Mouse (Mus musculus) heart, embryonic 15.5 days (tissue): ENCODE data around the gene Smtnl2. TPM values are rescaled to one million over a fixed set of nuclear protein-coding genes. Genes with fewer than 3 reads are reported as not detected.

Experiments used
- ATAC-seq: fragments of 200-750 bp; cut with Nextera tagmentation; replicated peaks from 2 replicates; pipeline ENCODE4 v1.8.0; 2017; ENCODE audit warnings: low read depth, moderate TSS enrichment; ENCODE audit not compliant: insufficient number of reproducible peaks, insufficient read depth, low FRiP score
- H3K27ac ChIP-seq: fragments of 300-500 bp; sonication (generic); 2 replicates; pipeline ENCODE4 v1.5.1; 2015; ENCODE audit warnings: mild to moderate bottlenecking, inconsistent platforms
- H3K27me3 ChIP-seq: fragments of 300-500 bp; sonication (generic); 2 replicates; pipeline ENCODE4 v1.6.1; 2015; ENCODE audit warnings: inconsistent platforms
- H3K36me3 ChIP-seq: fragments of 300-500 bp; sonication (generic); 2 replicates; pipeline ENCODE4 v1.6.1; 2015; ENCODE audit warnings: mild to moderate bottlenecking, inconsistent platforms
- H3K4me1 ChIP-seq: fragments of 300-500 bp; sonication (generic); replicated peaks from 2 replicates; pipeline ENCODE4 v1.6.1; 2015; ENCODE audit warnings: inconsistent platforms
- H3K4me2 ChIP-seq: fragments of 300-500 bp; sonication (generic); 2 replicates; pipeline ENCODE4 v1.6.1; 2015; ENCODE audit warnings: inconsistent platforms, mild to moderate bottlenecking, moderate library complexity
- H3K4me3 ChIP-seq: fragments of 300-500 bp; sonication (generic); 2 replicates; pipeline ENCODE4 v1.5.1; 2015; ENCODE audit warnings: mild to moderate bottlenecking, inconsistent platforms
- H3K9ac ChIP-seq: fragments of 300-500 bp; sonication (generic); 2 replicates; pipeline ENCODE4 v1.6.1; 2015; ENCODE audit warnings: mild to moderate bottlenecking, inconsistent platforms
- H3K9me3 ChIP-seq: fragments of 300-500 bp; sonication (generic); replicated peaks from 2 replicates; pipeline ENCODE4 v1.6.1; 2016; ENCODE audit warnings: inconsistent platforms
- WGBS: fragments of 180-500 bp; shearing (Covaris S2); methylation state at CpG from one replicate; pipeline ENCODE4 v1.1.7; 2015; ENCODE audit warnings: mixed read lengths; 5-methylcytosine and 5-hydroxymethylcytosine counted together
- polyA plus RNA-seq: library from polyadenylated mRNA; unstranded; fragments of >200 nt; fragmentation: Nextera tagmentation; extraction: Ambion mirVana; gene quantifications from 2 replicates; pipeline ENCODE4 v1.2.1, GENCODE M21; 2015

Gene Smtnl2
- polyA plus RNA-seq, 1 experiment from 2014 or later, result 114 TPM

DNA sequence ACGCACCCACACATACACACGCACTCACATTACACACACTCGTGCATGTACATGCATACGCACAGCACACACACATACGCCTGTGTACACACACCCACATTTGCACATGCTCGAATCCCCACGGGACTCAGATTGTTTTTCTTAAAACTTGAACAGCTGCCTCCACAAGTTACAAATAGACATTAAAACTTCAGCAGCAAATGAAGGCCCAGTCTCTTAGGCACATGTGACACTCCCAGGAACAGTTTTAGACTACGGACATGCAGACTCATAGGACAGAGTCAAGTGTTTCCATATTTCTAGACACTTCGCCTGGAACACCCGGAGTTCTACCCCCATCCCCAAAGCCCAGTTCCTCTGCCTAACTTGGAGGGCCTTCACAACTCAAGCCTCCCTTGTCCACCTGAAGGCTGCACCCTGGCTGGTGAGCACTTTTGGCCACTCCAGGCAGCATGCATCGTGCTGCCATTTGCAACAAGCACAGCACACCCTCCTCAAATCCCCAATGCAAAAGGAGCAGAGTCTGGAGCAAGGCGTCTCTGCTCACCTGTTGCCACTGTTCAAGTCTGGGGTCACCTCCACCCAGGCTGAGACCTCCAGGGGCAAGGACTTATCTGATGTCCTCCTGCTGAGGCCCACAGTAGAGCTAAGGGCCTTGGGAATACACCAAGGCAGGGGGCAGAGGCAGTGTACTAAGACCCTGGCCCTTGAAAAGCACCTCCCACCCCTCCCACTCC, 1.7 kb downstream of the Smtnl2 start:
- Histone ChIP-seq H3K4me3 (peak overlapping the region; percentile 70), H3K27ac (peak overlapping the region; percentile 95), H3K9me3 (no peaks in the 10 kb centered on the region), H3K4me2 (peak overlapping the region; percentile 77), H3K27me3 (no peaks in the 10 kb centered on the region), H3K4me1 (peaks cover 81% of the 10 kb centered on the region), H3K9ac (peak overlapping the region; percentile 85), H3K36me3 (no peaks in the 10 kb centered on the region)
- ATAC-seq, result no peak
- 34% methylated on average over 12 of the region's 12 CpGs for WGBS

DNA sequence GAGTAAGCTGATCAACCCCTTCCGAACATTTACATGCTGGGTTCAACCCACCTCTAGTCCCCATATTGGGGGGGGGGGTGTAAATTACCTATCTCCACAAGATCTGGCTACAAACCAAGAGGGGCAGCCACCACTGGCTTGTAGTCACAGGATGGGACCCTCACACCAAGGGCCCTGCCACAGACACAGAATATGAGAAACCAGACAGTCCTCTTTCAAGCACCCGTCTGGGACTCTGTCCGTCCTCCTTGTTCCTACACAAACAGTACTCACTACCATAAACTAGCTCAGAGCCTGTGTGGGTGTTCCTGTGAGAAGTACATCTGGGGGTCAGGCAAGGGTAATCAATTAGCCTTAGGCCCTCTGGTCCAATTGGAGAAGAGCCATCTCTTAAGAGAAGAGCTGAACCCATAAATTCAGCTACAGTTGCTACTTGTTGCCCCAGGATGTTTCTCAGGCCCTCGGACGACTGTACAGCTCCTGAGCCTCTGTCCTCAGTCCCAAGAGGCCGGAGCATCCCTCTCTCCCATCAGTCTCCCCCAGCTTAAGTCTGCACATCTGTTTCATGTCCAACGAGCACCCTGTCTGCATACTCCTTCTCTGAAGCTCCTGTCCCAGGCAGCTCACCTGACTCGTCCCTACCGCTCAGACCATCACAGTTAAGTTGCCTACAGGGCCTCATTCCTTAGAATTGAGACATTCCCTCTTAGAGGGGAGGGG, 2.9 kb downstream of the Smtnl2 start:
- Histone ChIP-seq H3K27ac (peak overlapping the region; percentile 95), H3K36me3 (peaks cover 4% of the 10 kb centered on the region), H3K9me3 (no peaks in the 10 kb centered on the region), H3K4me3 (peak overlapping the region; percentile 70), H3K4me2 (peak overlapping the region; percentile 77), H3K4me1 (peaks cover 76% of the 10 kb centered on the region), H3K9ac (peak overlapping the region; percentile 85), H3K27me3 (no peaks in the 10 kb centered on the region)
- 27% methylated on average over 9 of the region's 9 CpGs for WGBS
- ATAC-seq, result no peak

DNA sequence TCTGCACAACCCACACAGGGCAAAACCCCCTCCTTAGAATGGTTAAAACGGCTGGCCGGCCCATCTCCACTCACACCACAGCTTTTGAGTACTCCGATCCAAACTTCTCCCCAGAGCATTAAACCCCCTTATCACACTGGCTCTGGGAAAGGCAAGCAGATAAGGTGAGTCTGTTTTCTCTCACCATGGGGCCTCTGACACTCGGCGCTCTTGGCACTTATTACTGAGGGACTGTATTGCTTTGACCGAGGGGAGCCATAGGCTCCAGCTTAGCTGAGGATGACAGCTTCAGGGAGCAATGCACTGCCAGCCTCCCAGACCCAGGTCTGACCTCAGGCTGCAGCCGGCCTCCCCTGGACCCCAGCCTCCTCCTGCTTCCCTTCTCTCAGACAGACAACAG, 3.9 kb downstream of the Smtnl2 start:
- H3K36me3 ChIP-seq, result peaks cover 14% of the 10 kb centered on the region
- H3K4me3 ChIP-seq, result peak overlapping the region; percentile 70
- no peaks in the 10 kb centered on the region for H3K9me3 ChIP-seq
- 8% methylated on average over 7 of the region's 7 CpGs for WGBS
- H3K4me2 ChIP-seq, result peak overlapping the region; percentile 77
- H3K27me3 ChIP-seq, result no peaks in the 10 kb centered on the region
- H3K9ac ChIP-seq, result 0 out of 2 replicates have a peak overlapping the region, but pooled peaks have one; percentile 85
- peak overlapping the region; percentile 95 for H3K27ac ChIP-seq
- H3K4me1 ChIP-seq, result peaks cover 73% of the 10 kb centered on the region
- ATAC-seq, result peak; percentile 82

DNA sequence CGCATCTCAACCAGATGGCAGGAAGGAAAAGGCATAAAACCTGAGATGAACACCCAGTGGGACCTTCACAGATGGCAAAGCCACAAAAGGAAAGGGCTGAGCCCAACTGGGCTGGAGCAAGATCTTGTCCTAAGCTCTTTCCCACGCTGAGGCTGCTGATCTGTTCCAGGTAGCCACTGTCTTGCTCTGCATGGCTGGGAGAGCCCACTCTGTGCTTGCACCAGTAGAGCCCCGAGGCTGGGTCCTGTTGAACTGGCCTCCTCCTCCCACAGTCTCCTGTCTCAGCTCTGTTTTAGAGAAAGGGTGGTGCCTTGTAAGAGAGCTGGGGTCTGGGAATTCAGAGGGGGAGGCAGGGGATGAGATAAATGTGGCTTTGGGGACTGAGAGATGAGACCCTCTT, 4.4 kb downstream of the Smtnl2 start:
- Histone ChIP-seq H3K4me2 (peak overlapping the region; percentile 77), H3K4me3 (peak overlapping the region; percentile 70), H3K36me3 (peaks cover 15% of the 10 kb centered on the region), H3K27me3 (no peaks in the 10 kb centered on the region), H3K4me1 (peaks cover 73% of the 10 kb centered on the region), H3K9ac (peak overlapping the region; percentile 37; the same call in 1 of the 2 replicates), H3K27ac (peak overlapping the region; percentile 95), H3K9me3 (no peaks in the 10 kb centered on the region)
- WGBS, result 21% methylated on average over 3 of the region's 3 CpGs
- ATAC-seq, result no peak

DNA sequence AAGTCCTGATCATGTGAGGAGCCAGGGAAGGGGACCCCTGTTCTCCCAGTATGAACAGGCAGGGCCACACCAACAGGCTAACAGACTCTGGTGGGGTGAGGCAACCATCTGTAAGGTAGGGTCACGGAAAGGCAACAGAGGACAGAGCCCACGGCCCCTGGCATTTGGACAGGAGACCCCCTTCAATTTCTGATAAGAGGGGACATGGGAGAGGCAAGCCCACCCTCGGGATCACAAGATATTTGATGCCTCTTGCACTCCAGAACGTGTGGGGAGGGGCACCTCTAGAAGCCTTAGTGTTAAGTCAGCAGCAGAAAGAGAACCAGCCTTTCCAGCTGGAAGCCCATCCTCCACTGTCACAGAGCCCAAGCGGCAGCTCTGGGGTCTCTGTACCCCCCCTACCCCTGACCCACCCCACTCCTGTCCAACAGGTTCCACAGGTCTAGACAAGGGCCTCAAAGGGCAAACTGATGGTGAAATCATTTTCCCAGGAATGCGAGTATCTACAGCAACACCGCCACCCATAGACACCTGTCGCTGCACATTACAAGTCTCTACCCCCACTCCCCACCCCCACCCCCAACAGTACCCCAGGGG, 5.3 kb downstream of the Smtnl2 start:
- Histone ChIP-seq H3K9ac (peak overlapping the region; percentile 37; the same call in 1 of the 2 replicates), H3K27me3 (no peaks in the 10 kb centered on the region), H3K36me3 (peaks cover 19% of the 10 kb centered on the region), H3K4me2 (peak overlapping the region; percentile 77), H3K27ac (peak overlapping the region; percentile 95), H3K9me3 (no peaks in the 10 kb centered on the region), H3K4me3 (peak overlapping the region; percentile 70), H3K4me1 (peaks cover 78% of the 10 kb centered on the region)
- ATAC-seq, result no peak
- 33% methylated on average over 8 of the region's 8 CpGs for WGBS

- Histone ChIP-seq H3K4me2 (peak overlapping the region; percentile 77), H3K9ac (peak overlapping the region; percentile 10; the same call in 1 of the 2 replicates)
- ATAC-seq, result no peak
Observed at GRCm38 (mm10) chr11:72405532-72405931, 6.0 kb downstream of the Smtnl2 start.

DNA sequence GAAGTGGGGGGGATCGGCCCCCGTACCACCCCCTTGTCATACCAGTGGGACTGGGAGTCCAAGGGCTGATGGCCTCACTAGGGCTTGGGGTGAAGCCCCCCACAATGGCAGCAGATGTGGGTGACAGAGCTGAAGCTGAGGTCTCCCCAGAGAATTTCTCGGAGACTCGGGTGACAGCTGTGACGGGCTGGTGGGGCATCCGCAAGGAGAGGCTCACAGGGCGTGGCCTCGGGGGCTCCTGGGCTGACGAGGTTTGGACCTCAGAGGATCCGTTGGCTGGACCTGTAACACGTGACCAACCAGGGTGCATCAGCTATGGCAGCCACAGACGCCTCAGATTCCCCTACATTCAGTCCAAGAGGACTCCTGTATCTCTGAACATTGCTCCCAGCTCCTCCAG, 8.5 kb downstream of the Smtnl2 start:
- H3K27ac ChIP-seq, result no peak overlapping the region

More at GRCm38 (mm10) chr11:72405532-72405931, 6.0 kb downstream of the Smtnl2 start:
- Histone ChIP-seq H3K27ac (peak overlapping the region; percentile 95), H3K9me3 (no peaks in the 10 kb centered on the region), H3K27me3 (no peaks in the 10 kb centered on the region), H3K4me3 (0 out of 2 replicates have a peak overlapping the region, but pooled peaks have one; percentile 70), H3K36me3 (peaks cover 25% of the 10 kb centered on the region), H3K4me1 (peaks cover 80% of the 10 kb centered on the region)
- 31% methylated on average over 4 of the region's 4 CpGs for WGBS

DNA sequence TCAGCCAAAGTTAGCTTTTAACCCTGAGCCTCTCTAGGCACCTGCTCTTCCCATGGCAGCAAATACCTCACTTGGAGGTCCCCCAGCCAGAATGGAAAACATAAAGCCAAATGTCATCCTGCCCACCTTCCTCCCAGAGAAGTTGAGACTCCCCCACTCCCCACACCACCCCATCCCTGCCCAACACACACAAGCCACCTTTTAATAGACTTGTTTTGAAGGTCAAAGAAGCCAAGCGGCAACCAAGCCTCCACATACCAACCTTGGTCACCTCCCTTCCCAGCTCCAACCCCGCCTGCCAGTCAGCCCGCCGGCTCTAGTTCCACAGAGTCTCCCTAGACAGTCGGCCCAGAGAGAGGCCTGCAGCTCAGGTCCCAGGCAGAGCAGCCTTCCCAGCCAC, 9.5 kb downstream of the Smtnl2 start:
- Histone ChIP-seq H3K4me2 (no peak overlapping the region), H3K27me3 (no peaks in the 10 kb centered on the region), H3K36me3 (peaks cover 43% of the 10 kb centered on the region), H3K27ac (peak overlapping the region; percentile 43), H3K4me3 (no peak overlapping the region), H3K4me1 (peaks cover 76% of the 10 kb centered on the region), H3K9ac (no peak overlapping the region), H3K9me3 (no peaks in the 10 kb centered on the region)
- WGBS, result 43% methylated on average over 5 of the region's 5 CpGs
- ATAC-seq, result no peak

More for the DNA sequence above, 8.5 kb downstream of the Smtnl2 start:
- Histone ChIP-seq H3K4me3 (no peak overlapping the region), H3K9ac (no peak overlapping the region), H3K4me1 (peaks cover 74% of the 10 kb centered on the region), H3K4me2 (no peak overlapping the region), H3K9me3 (no peaks in the 10 kb centered on the region), H3K27me3 (no peaks in the 10 kb centered on the region), H3K36me3 (peaks cover 43% of the 10 kb centered on the region)
- 87% methylated on average over 12 of the region's 12 CpGs for WGBS
- no peak for ATAC-seq

- Histone ChIP-seq H3K36me3 (peaks cover 43% of the 10 kb centered on the region), H3K27me3 (no peaks in the 10 kb centered on the region), H3K9me3 (no peaks in the 10 kb centered on the region), H3K27ac (no peak overlapping the region), H3K4me1 (peaks cover 76% of the 10 kb centered on the region), H3K9ac (no peak overlapping the region), H3K4me2 (no peak overlapping the region), H3K4me3 (no peak overlapping the region)
- no peak for ATAC-seq
- WGBS, result 85% methylated on average over 12 of the region's 12 CpGs
Observed at GRCm38 (mm10) chr11:72401068-72401467, 10.4 kb downstream of the Smtnl2 start.

GRCm38 (mm10) chr11:72397811-72398525, 13.5 kb downstream of the Smtnl2 start:
- H3K9me3 ChIP-seq, result no peaks in the 10 kb centered on the region
- 80% methylated on average over 8 of the region's 8 CpGs for WGBS
- H3K27me3 ChIP-seq, result no peaks in the 10 kb centered on the region
- H3K4me2 ChIP-seq, result no peak overlapping the region
- 0 out of 2 replicates have a peak overlapping the region, but pooled peaks have one; percentile 16 for H3K9ac ChIP-seq
- no peak for ATAC-seq
- peaks cover 45% of the 10 kb centered on the region for H3K36me3 ChIP-seq
- H3K4me1 ChIP-seq, result peaks cover 85% of the 10 kb centered on the region
- H3K27ac ChIP-seq, result peak overlapping the region; percentile 89
- no peak overlapping the region for H3K4me3 ChIP-seq

DNA sequence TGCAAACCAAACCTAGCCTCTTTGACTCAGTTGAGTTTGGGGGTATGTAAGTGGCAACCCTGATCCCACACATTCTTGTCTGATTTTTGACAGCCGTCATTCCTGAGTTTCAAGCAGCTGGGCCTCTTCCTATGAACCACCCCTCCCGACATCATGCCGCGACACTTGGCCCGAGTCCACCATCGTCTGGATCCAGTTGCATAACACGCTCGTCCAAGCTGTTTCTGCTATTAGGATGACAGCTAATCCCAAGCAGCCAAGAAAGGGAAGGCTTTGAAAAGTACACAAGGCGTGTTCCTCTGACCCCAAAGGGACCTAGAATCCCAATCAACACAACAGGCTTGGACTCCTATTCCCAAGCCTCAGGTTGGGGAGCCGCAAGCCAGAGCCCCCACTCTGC, 14.4 kb downstream of the Smtnl2 start:
- Histone ChIP-seq H3K36me3 (peaks cover 40% of the 10 kb centered on the region), H3K27me3 (no peaks in the 10 kb centered on the region), H3K4me1 (peaks cover 77% of the 10 kb centered on the region), H3K4me3 (no peak overlapping the region), H3K27ac (peak overlapping the region; percentile 89), H3K4me2 (peak overlapping the region; percentile 47), H3K9ac (no peak overlapping the region), H3K9me3 (no peaks in the 10 kb centered on the region)
- peak; percentile 45 for ATAC-seq
- WGBS, result 23% methylated on average over 10 of the region's 10 CpGs
